Mouse (Mus musculus) heart, embryonic 11.5 days (tissue): ENCODE measurements at regions not wholly inside any gene's neighbourhood (a gene's known extent, or its start where the extent isn't known, plus 50 kb on each side); places are given as distances from the start of the nearest gene placed in this dataset.
A peak's percentile ranks its signal among the peaks of the same experiment; 100 is the strongest.
"Not testable (repeated sequence)": the region's sequence is repeated elsewhere in the genome, so short reads cannot be mapped to it uniquely, and the experiment has no call there.

Experiments used
- ATAC-seq: fragments of 200-750 bp; cut with Nextera tagmentation; replicated peaks from 2 replicates; pipeline ENCODE4 v1.8.0; 2017; ENCODE audit warnings: moderate library complexity; ENCODE audit not compliant: insufficient number of reproducible peaks, low FRiP score, low TSS enrichment
- H3K27ac ChIP-seq: fragments of 300-500 bp; sonication (generic); 2 replicates; pipeline ENCODE4 v1.5.1; 2014; ENCODE audit warnings: mild to moderate bottlenecking, low read depth, low read length
- H3K27me3 ChIP-seq: fragments of 300-500 bp; sonication (generic); 2 replicates; pipeline ENCODE4 v1.6.1; 2014; ENCODE audit warnings: mild to moderate bottlenecking, low read length, mixed read lengths; ENCODE audit not compliant: control insufficient read depth, insufficient read depth
- H3K36me3 ChIP-seq: fragments of 300-500 bp; sonication (generic); 2 replicates; pipeline ENCODE4 v1.6.1; 2014; ENCODE audit warnings: mild to moderate bottlenecking, low read length, moderate library complexity, mixed read lengths; ENCODE audit not compliant: control insufficient read depth, insufficient read depth
- H3K4me1 ChIP-seq: fragments of 300-500 bp; sonication (generic); 2 replicates; pipeline ENCODE4 v1.6.1; 2014; ENCODE audit warnings: low read length; ENCODE audit not compliant: control insufficient read depth, insufficient read depth
- H3K4me2 ChIP-seq: fragments of 300-500 bp; sonication (generic); 2 replicates; pipeline ENCODE4 v1.6.1; 2014; ENCODE audit warnings: mild to moderate bottlenecking, moderate library complexity
- H3K4me3 ChIP-seq: fragments of 300-500 bp; sonication (generic); 2 replicates; pipeline ENCODE4 v1.5.1; 2014; ENCODE audit warnings: low read depth, low read length
- H3K9ac ChIP-seq: fragments of 300-500 bp; sonication (generic); 2 replicates; pipeline ENCODE4 v1.6.1; 2014; ENCODE audit warnings: mild to moderate bottlenecking, low read depth, low read length, moderate library complexity
- H3K9me3 ChIP-seq: fragments of 300-500 bp; sonication (generic); replicated peaks from 2 replicates; pipeline ENCODE4 v1.6.1; 2016; ENCODE audit warnings: low read length; ENCODE audit not compliant: control insufficient read depth
- WGBS: fragments of 180-500 bp; shearing (Covaris S2); extraction: QIAGEN DNeasy Blood & Tissue Kit; methylation state at CpG from one replicate; pipeline ENCODE4 v1.1.7; 2014; ENCODE audit not compliant: insufficient replicate concordance; 5-methylcytosine and 5-hydroxymethylcytosine counted together

GRCm38 (mm10) chr16:55582029-55582428, 256.7 kb downstream of the Nfkbiz start:
- H3K27ac ChIP-seq = no peak overlapping the region
- ATAC-seq = no peak
- H3K36me3 ChIP-seq = no peaks in the 10 kb centered on the region
- 86% methylated on average over 7 of the region's 7 CpGs for WGBS
- H3K4me1 ChIP-seq = no peaks in the 10 kb centered on the region; the same call in 1 of the 2 replicates
- H3K4me2 ChIP-seq = no peak overlapping the region
- H3K9me3 ChIP-seq = no peaks in the 10 kb centered on the region
- H3K4me3 ChIP-seq = no peak overlapping the region
- no peak overlapping the region for H3K9ac ChIP-seq
- no peaks in the 10 kb centered on the region for H3K27me3 ChIP-seq

GRCm38 (mm10) chr16:55580827-55581226, 257.9 kb downstream of the Nfkbiz start:
- no peak overlapping the region for H3K4me3 ChIP-seq
- H3K4me2 ChIP-seq = no peak overlapping the region
- no peaks in the 10 kb centered on the region; the same call in 1 of the 2 replicates for H3K4me1 ChIP-seq
- no peak overlapping the region for H3K27ac ChIP-seq
- ATAC-seq = no peak
- H3K9ac ChIP-seq = no peak overlapping the region
- H3K27me3 ChIP-seq = no peaks in the 10 kb centered on the region
- no peaks in the 10 kb centered on the region for H3K36me3 ChIP-seq
- H3K9me3 ChIP-seq = no peaks in the 10 kb centered on the region
- 71% methylated on average over 4 of the region's 4 CpGs for WGBS

- ATAC-seq = no peak
- no peaks in the 10 kb centered on the region for H3K9me3 ChIP-seq
- H3K9ac ChIP-seq = no peak overlapping the region
- no peak overlapping the region for H3K4me3 ChIP-seq
- no peaks in the 10 kb centered on the region for H3K36me3 ChIP-seq
- no peak overlapping the region for H3K27ac ChIP-seq
- no peaks in the 10 kb centered on the region; the same call in 1 of the 2 replicates for H3K4me1 ChIP-seq
- no peaks in the 10 kb centered on the region for H3K27me3 ChIP-seq
- H3K4me2 ChIP-seq = no peak overlapping the region
- WGBS = 77% methylated on average over 5 of the region's 5 CpGs
Measured at GRCm38 (mm10) chr16:55578686-55579085, 260.0 kb downstream of the Nfkbiz start.

- not testable (repeated sequence) for H3K36me3 ChIP-seq, H3K9me3 ChIP-seq, ATAC-seq, H3K9ac ChIP-seq, H3K4me1 ChIP-seq, H3K4me3 ChIP-seq, H3K4me2 ChIP-seq, H3K27me3 ChIP-seq, H3K27ac ChIP-seq
- WGBS = 82% methylated on average over 2 of the region's 2 CpGs
Measured at GRCm38 (mm10) chr16:55575609-55576283, 263.0 kb downstream of the Nfkbiz start.

- Histone ChIP-seq H3K4me1 (no peaks in the 10 kb centered on the region), H3K9ac (no peak overlapping the region), H3K36me3 (no peaks in the 10 kb centered on the region), H3K27me3 (no peaks in the 10 kb centered on the region), H3K4me3 (no peak overlapping the region), H3K4me2 (no peak overlapping the region), H3K9me3 (no peaks in the 10 kb centered on the region), H3K27ac (no peak overlapping the region)
- no peak for ATAC-seq
- WGBS = 58% methylated on average over 7 of the region's 7 CpGs
Measured at GRCm38 (mm10) chr16:55571106-55571505, 267.6 kb downstream of the Nfkbiz start.

- H3K27ac ChIP-seq = no peak overlapping the region
- no peaks in the 10 kb centered on the region for H3K36me3 ChIP-seq
- 77% methylated on average over 5 of the region's 5 CpGs for WGBS
- ATAC-seq = no peak
- H3K4me1 ChIP-seq = no peaks in the 10 kb centered on the region
- H3K27me3 ChIP-seq = no peaks in the 10 kb centered on the region
- no peak overlapping the region for H3K9ac ChIP-seq
- no peak overlapping the region for H3K4me2 ChIP-seq
- H3K9me3 ChIP-seq = no peaks in the 10 kb centered on the region
- H3K4me3 ChIP-seq = no peak overlapping the region
Measured at GRCm38 (mm10) chr16:55570097-55570496, 268.6 kb downstream of the Nfkbiz start.

- Histone ChIP-seq H3K9ac (no peak overlapping the region), H3K4me2 (no peak overlapping the region), H3K4me3 (no peak overlapping the region), H3K9me3 (no peaks in the 10 kb centered on the region), H3K27me3 (no peaks in the 10 kb centered on the region), H3K27ac (peak overlapping the region; percentile 57), H3K4me1 (no peaks in the 10 kb centered on the region; the same call in 1 of the 2 replicates), H3K36me3 (no peaks in the 10 kb centered on the region)
- ATAC-seq = no peak
- 56% methylated on average over 10 of the region's 10 CpGs for WGBS
Measured at GRCm38 (mm10) chr16:55555821-55556535, 258.2 kb upstream of the Zpld1 start.

GRCm38 (mm10) chr16:55555224-55555623, 257.4 kb upstream of the Zpld1 start:
- Histone ChIP-seq H3K4me3 (no peak overlapping the region), H3K9me3 (no peaks in the 10 kb centered on the region), H3K27ac (peak overlapping the region; percentile 57; the same call in 1 of the 2 replicates), H3K4me1 (no peaks in the 10 kb centered on the region; the same call in 1 of the 2 replicates), H3K4me2 (no peak overlapping the region; the same call in 1 of the 2 replicates), H3K9ac (no peak overlapping the region), H3K27me3 (no peaks in the 10 kb centered on the region), H3K36me3 (no peaks in the 10 kb centered on the region)
- WGBS = 26% methylated on average over 6 of the region's 6 CpGs
- ATAC-seq = no peak
